Mouse (Mus musculus): ENCODE measurements around the gene Tiam2. TPM values are rescaled to one million over a fixed set of nuclear protein-coding genes. Genes with fewer than 3 reads are reported as not detected.

Gene Tiam2
- total and polyA plus RNA-seq, 3 experiments = 0.42 to 1.9 TPM; not detected in 1

GRCm38 (mm10) chr17:3354856-3355255 is 28.5 kb downstream of the Tiam2 start:
- no peaks in the 10 kb centered on the region for H3K4me1 ChIP-seq (ENCODE audit: control insufficient read depth in 1 of 2, insufficient read depth in 2 of 2, low read length in 2 of 2)
- H3K4me3 ChIP-seq (ENCODE audit: control insufficient read depth in 1 of 2, insufficient read depth in 1 of 2, low read depth in 2 of 2, low read length in 2 of 2) = no peak overlapping the region
- no peaks in the 10 kb centered on the region for H3K9me3 ChIP-seq (replicated peaks; ENCODE audit: insufficient read depth, low read length)
- H3K9ac ChIP-seq (ENCODE audit: control insufficient read depth, low read depth, low read length, poor library complexity, severe bottlenecking) = no peak overlapping the region
- no peaks in the 10 kb centered on the region for H3K27me3 ChIP-seq (ENCODE audit: control insufficient read depth in 1 of 2, insufficient read depth in 2 of 2, low read length in 2 of 2)
- H3K79me2 ChIP-seq (ENCODE audit: control insufficient read depth, insufficient read depth, low read length, poor library complexity) = no peaks in the 10 kb centered on the region
- no peak overlapping the region for H3K27ac ChIP-seq (ENCODE audit: control insufficient read depth, low read depth, low read length)
- TF ChIP-seq USF1 (IDR thresholded peaks at IDR 0.05; ENCODE audit: low read depth, low read length) (no peak), JUND (IDR thresholded peaks at IDR 0.05; ENCODE audit: low read depth, low read length) (no peak), KAT2A (conservative IDR thresholded peaks at IDR 0.05; ENCODE audit: low read depth, low read length) (no peak), ELF1 (IDR thresholded peaks at IDR 0.05; ENCODE audit: low read depth, low read length) (no peak), GABPA (IDR thresholded peaks at IDR 0.05; ENCODE audit: low read depth, low read length) (no peak), NRF1 (IDR thresholded peaks at IDR 0.05; ENCODE audit: insufficient read depth, low read depth, low read length, poor library complexity, severe bottlenecking) (no peak), MEF2A (IDR thresholded peaks at IDR 0.05; ENCODE audit: extremely low read depth, insufficient replicate concordance, low read depth, low read length, poor library complexity, severe bottlenecking) (no peak), MYC (IDR thresholded peaks at IDR 0.05; ENCODE audit: low read depth, low read length) (no peak), ETS1 (IDR thresholded peaks at IDR 0.05; ENCODE audit: low read depth, low read length) (no peak), MXI1 (IDR thresholded peaks at IDR 0.05; ENCODE audit: low read depth, low read length) (no peak)
- no peaks in the 10 kb centered on the region for H3K36me3 ChIP-seq (ENCODE audit: control insufficient read depth in 1 of 2, insufficient read depth in 2 of 2, low read length in 2 of 2)
- no peak for DNase-seq (ENCODE audit: low read depth, low spot score)

DNA sequence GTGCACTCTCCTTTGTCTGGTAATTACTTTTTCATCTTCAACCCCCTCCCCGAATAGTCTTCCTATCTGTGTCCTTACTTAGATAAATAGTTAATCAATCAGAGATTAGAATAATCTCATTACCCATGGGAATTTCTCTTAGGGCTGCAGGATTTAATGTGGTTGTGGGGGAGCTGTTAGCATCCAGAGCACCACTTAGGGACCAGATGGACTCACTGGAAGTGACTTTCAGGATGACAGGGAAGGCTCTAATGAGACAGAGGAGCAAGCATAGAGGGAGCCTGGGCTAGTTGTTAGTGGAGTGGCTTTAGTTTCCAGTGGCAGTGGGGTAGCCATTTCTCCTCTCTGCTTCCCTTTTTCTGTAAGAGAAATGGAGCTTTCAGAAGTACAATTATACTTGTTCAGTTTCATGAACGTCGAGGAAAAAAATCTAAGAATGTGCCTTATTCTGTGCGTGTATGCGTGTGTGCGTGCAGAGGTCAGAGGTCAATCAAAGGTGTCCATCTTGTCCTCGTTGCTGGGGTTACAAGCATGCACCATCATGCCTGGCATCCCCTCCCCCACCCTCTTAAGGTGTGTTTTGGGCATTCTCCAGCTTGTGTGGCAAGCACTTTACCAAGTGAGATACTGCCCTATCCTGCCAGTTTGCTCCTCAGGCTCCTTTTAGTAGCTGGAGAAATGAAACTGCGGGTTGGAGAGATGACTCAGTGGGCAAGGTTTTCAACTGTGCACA is 30.4 kb downstream of the Tiam2 start:
- no peaks in the 10 kb centered on the region for H3K79me2 ChIP-seq (ENCODE audit: control insufficient read depth, insufficient read depth, low read length, poor library complexity)
- H3K4me3 ChIP-seq (ENCODE audit: control insufficient read depth in 1 of 2, insufficient read depth in 1 of 2, low read depth in 2 of 2, low read length in 2 of 2) = no peak overlapping the region
- no peaks in the 10 kb centered on the region for H3K27me3 ChIP-seq (ENCODE audit: control insufficient read depth in 1 of 2, insufficient read depth in 2 of 2, low read length in 2 of 2)
- H3K9me3 ChIP-seq (replicated peaks; ENCODE audit: insufficient read depth, low read length) = no peaks in the 10 kb centered on the region
- no peak overlapping the region for H3K9ac ChIP-seq (ENCODE audit: control insufficient read depth, low read depth, low read length, poor library complexity, severe bottlenecking)
- H3K4me1 ChIP-seq (ENCODE audit: control insufficient read depth in 1 of 2, insufficient read depth in 2 of 2, low read length in 2 of 2) = no peaks in the 10 kb centered on the region
- no peaks in the 10 kb centered on the region for H3K36me3 ChIP-seq (ENCODE audit: control insufficient read depth in 1 of 2, insufficient read depth in 2 of 2, low read length in 2 of 2)
- DNase-seq (ENCODE audit: low read depth, low spot score) = no peak
- TF ChIP-seq ZC3H11A (IDR thresholded peaks at IDR 0.05; ENCODE audit: low read depth, low read length) (no peak), SMC3 (IDR thresholded peaks at IDR 0.05; ENCODE audit: low read depth, low read length) (no peak), MAX (IDR thresholded peaks at IDR 0.05; ENCODE audit: low read length) (no peak), MAZ (IDR thresholded peaks at IDR 0.05; ENCODE audit: low read depth, low read length) (no peak), TCF12 (IDR thresholded peaks at IDR 0.05; ENCODE audit: low read depth, low read length) (no peak), MEF2A (IDR thresholded peaks at IDR 0.05; ENCODE audit: extremely low read depth, insufficient replicate concordance, low read depth, low read length, poor library complexity, severe bottlenecking) (no peak), CHD1 (IDR thresholded peaks at IDR 0.05; ENCODE audit: low read depth, low read length) (no peak), USF2 (IDR thresholded peaks at IDR 0.05; ENCODE audit: borderline replicate concordance in 1 of 2, insufficient read depth in 1 of 2, low read depth in 1 of 2, low read length in 2 of 2) (no peak), TBP (IDR thresholded peaks at IDR 0.05; ENCODE audit: low read depth, low read length) (no peak), CHD2 (IDR thresholded peaks at IDR 0.05; ENCODE audit: low read length) (no peak), HCFC1 (IDR thresholded peaks at IDR 0.05; ENCODE audit: low read depth, low read length) (no peak), TAL1 (IDR thresholded peaks at IDR 0.05; ENCODE audit: low read length) (no peak), POLR2A (IDR thresholded peaks at IDR 0.05; ENCODE audit: control insufficient read depth in 1 of 2, insufficient read depth in 1 of 2, low read depth in 1 of 2, low read length in 2 of 2, poor library complexity in 1 of 2) (no peak), ETS1 (IDR thresholded peaks at IDR 0.05; ENCODE audit: low read depth, low read length) (no peak), SIN3A (IDR thresholded peaks at IDR 0.05; ENCODE audit: low read length) (no peak), NELFE (IDR thresholded peaks at IDR 0.05; ENCODE audit: low read depth, low read length) (no peak)
- H3K27ac ChIP-seq (ENCODE audit: control insufficient read depth, low read depth, low read length) = no peak overlapping the region

Data from MEL (cell line).